Mouse (Mus musculus): ENCODE results near the gene Mindy1.

DNA sequence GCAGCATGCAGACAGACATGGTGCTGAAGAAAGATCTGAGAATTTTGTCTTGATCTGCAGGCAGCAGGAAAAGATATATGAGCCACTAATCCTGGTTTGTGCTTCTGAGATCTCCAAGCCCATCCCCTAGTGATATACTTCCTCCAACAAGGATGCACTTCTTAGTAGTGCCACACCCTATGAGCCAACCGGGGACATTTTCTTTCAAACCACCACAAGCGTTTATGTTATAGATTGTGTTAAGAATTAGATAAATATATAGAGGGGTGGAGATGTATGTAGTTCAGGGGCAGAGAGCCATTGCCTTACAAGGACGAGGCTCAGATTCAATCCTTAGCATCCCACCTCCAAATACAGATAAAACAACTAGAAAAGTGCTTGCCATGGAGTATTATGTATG lies 29.4 kb downstream of the Mindy1 start:
- TF ChIP-seq POLR2A (IDR thresholded peaks at IDR 0.05; ENCODE audit: insufficient read length, low read depth): no peak
- no peak for TF ChIP-seq MAX (IDR thresholded peaks at IDR 0.05; ENCODE audit: low read depth)
- TF ChIP-seq E2F4 (IDR thresholded peaks at IDR 0.05; ENCODE audit: insufficient read depth): no peak
- TF ChIP-seq TCF3 (IDR thresholded peaks at IDR 0.05; ENCODE audit: insufficient read length, low read depth): no peak
- TF ChIP-seq TCF12 (IDR thresholded peaks at IDR 0.05; ENCODE audit: insufficient read depth, poor library complexity, severe bottlenecking): no peak
- no peak for TF ChIP-seq CEBPB (IDR thresholded peaks at IDR 0.05; ENCODE audit: insufficient read depth, poor library complexity, severe bottlenecking)
- TF ChIP-seq MYOG (IDR thresholded peaks at IDR 0.05; ENCODE audit: control insufficient read depth in 1 of 3, insufficient read depth in 1 of 3, insufficient read length in 2 of 3, low read depth in 2 of 3): no peak
- no peak for TF ChIP-seq USF1 (IDR thresholded peaks at IDR 0.05; ENCODE audit: low read depth)
- no peak for TF ChIP-seq POLR2AphosphoS2 (IDR thresholded peaks at IDR 0.05; ENCODE audit: insufficient read length, low read depth)
- no peak for TF ChIP-seq SRF (IDR thresholded peaks at IDR 0.05; ENCODE audit: control insufficient read depth, insufficient read length, low read depth)
